Mouse (Mus musculus) hematopoietic stem cell, adult 5-6 weeks (primary cell): ENCODE measurements around the gene Scgb1b20. TPM values are rescaled to one million over a fixed set of nuclear protein-coding genes. Genes with fewer than 3 reads are reported as not detected.
"Not testable (repeated sequence)": the region's sequence is repeated elsewhere in the genome, so short reads cannot be mapped to it uniquely, and the experiment has no call there.

Source experiments
- ATAC-seq, 2 experiments: fragments of 125-278 bp in 1 of 2; replicated peaks in 1 of 2; 2 replicates each; pipeline ENCODE4 v1.8.0; 2016 to 2017; ENCODE audit warnings: inconsistent platforms in 2 of 2, mild to moderate bottlenecking in 2 of 2, moderate number of reproducible peaks in 2 of 2, low read depth in 1 of 2, moderate TSS enrichment in 1 of 2; ENCODE audit not compliant: low FRiP score in 2 of 2, poor library complexity in 2 of 2, severe bottlenecking in 2 of 2, insufficient read depth in 1 of 2, low TSS enrichment in 1 of 2
- total RNA-seq: library from RNA; stranded (forward); fragments of 172-1452, 232-1000 nt; gene quantifications from 2 replicates; pipeline ENCODE4 v1.2.3, GENCODE M21; 2017

Scgb1b20 gene
- not detected in 2 replicates for total RNA-seq

DNA sequence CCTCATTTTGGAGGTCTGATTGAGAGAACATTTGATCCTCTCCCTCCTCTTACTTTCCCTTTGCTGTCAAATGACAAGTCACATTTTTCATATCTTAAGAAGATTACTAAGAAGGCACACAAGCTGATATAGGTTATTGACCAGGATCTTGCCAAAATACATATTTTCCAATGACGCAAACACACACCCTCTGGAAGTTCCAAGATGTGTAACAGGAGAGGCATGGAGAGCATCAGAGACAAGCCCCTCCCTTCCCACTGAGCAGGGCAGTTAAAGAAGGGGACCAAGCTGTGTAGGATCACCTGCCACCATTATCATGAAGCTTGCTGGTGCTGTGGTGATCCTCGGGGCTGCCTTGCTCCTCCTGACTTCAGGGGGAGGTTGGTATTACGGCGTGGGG, at the start of gene Scgb1b20:
Gene Scgb1b20, plus strand, starts transcription at position 301 of the 400 bp plus-strand sequence.
- ATAC-seq, result not testable (repeated sequence)

DNA sequence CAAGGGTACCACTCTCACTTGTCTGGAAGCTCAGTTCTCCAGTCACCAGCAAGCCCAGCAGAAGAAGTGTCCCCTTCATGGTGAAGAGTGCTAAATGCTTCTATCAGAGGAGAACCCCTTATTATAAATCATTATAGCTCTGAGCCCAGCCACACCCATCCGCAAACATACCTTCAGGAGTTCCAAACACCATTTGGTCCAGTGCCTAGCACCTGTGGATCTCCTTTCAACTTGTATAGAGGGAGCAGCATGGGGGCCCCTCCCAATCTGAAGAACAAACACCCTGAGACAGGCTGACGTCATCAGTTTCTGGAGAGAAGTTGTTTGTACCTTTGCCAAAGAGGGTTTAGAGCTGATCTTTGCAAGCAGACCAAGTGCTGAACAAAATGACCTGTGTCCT, 6.8 kb upstream of the Scgb1b20 start, which contains the start of gene Scgb2b20:
Gene Scgb2b20, minus strand, starts transcription at position 101 of the 400 bp plus-strand sequence.
- ATAC-seq, result not testable (repeated sequence)

- not testable (repeated sequence) for ATAC-seq
These were observed 26.7 kb downstream of the Scgb1b20 start for GRCm38 (mm10) chr7:33399749-33400148.

GRCm38 (mm10) chr7:33401650-33402049, 28.6 kb downstream of the Scgb1b20 start:
- no peak for ATAC-seq

DNA sequence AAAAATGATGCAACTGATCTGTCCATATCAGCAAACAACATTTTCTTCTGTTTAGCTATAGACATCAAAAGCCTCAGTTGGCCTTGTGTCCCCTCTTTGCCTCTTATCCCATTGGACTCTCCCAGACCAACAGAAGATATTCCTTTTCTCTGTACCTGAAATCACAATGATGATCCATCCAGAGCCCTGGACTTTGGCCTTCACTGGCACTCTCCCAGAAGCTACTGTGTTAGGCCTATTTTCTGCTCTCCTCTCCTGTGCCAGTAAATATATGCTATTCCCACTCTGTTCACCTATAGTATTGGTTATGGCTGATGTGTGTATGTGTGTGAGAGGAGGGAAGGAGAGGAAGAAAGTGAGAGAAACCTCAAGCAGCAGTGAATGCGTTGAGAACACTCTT, 36.6 kb downstream of the Scgb1b20 start:
- ATAC-seq, result not testable (repeated sequence)

Other genes with a start within 250 kb of the Scgb1b20 start
- gene Scgb2b18, start 199.4 kb upstream of the Scgb1b20 start, total RNA-seq, result not detected in 2 replicates
- not detected in 2 replicates for gene Scgb1b18, start 187.7 kb upstream of the Scgb1b20 start, total RNA-seq
- gene Scgb2b19, start 92.9 kb upstream of the Scgb1b20 start, total RNA-seq, result not detected in 2 replicates
- gene Scgb1b19, start 85.9 kb upstream of the Scgb1b20 start, total RNA-seq, result not detected in 2 replicates
- gene Scgb2b20, start 6.9 kb upstream of the Scgb1b20 start, total RNA-seq, result not detected in 2 replicates
- gene Scgb2b21, start 147.2 kb downstream of the Scgb1b20 start, total RNA-seq, result not detected in 2 replicates